Mouse (Mus musculus) megakaryocyte, embryonic 14.5 days (primary cell): ENCODE data around the gene Agmo.

Experiments used
- FLI1 ChIP-seq: IDR thresholded peaks from 2 replicates; pipeline ENCODE4 v1.6.1; 2012; ENCODE audit warnings: low read length, inconsistent platforms, mixed read lengths
- GATA1 ChIP-seq: IDR thresholded peaks from 3 replicates; pipeline ENCODE4 v1.6.1; 2012; ENCODE audit warnings: mixed read lengths, low read length, inconsistent platforms, borderline replicate concordance

DNA sequence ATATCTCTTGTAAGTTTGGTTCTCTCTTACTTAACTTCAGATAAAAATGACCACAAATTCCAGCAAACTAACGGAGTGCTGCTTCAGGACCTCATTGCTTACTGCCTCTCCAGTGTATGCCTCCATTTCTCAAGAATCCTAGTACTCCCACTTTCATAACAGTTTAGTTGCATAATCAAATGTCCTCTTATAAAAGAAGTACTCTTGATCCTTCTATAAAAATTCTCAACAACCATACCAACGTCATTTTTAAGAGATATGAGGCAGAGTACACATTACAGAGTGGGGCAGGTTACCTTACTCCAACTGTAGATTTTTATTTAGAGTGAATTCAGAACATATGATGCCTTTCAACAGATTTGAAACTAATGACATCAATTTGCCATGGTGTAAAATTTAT is 15.7 kb downstream of the Agmo start:
- TF ChIP-seq GATA1: no peak
- TF ChIP-seq FLI1: no peak
